Mouse (Mus musculus): ENCODE data around the gene Rad51b.

- TF ChIP-seq POLR2A (IDR thresholded peaks at IDR 0.05; ENCODE audit: borderline replicate concordance, extremely low read depth, low read depth, low read length) (no peak), CTCF (IDR thresholded peaks at IDR 0.05; ENCODE audit: insufficient read depth, low read length) (no peak)
Observed at GRCm38 (mm10) chr12:79253294-79254053, 43.6 kb upstream of the Rad51b start.
